Mouse (Mus musculus) ES-Bruce4 (cell line): ENCODE data around the gene Enkd1. TPM values are rescaled to one million over a fixed set of nuclear protein-coding genes. Genes with fewer than 3 reads are reported as not detected.

ENCODE experiments used
- H3K27ac ChIP-seq: 2 replicates; pipeline ENCODE4 v1.5.1; 2012; ENCODE audit warnings: low read length, inconsistent platforms; ENCODE audit not compliant: insufficient read depth
- H3K27me3 ChIP-seq: 2 replicates; pipeline ENCODE4 v1.6.1; 2012; ENCODE audit warnings: mild to moderate bottlenecking, low read length, inconsistent platforms; ENCODE audit not compliant: control insufficient read depth, poor library complexity, insufficient read depth, severe bottlenecking
- H3K36me3 ChIP-seq: 2 replicates; pipeline ENCODE4 v1.6.1; 2012; ENCODE audit warnings: inconsistent platforms, mild to moderate bottlenecking, low read length, moderate library complexity; ENCODE audit not compliant: control insufficient read depth, poor library complexity, insufficient read depth, severe bottlenecking
- H3K4me1 ChIP-seq: one replicate; pipeline ENCODE4 v1.8.1; 2011; ENCODE audit warnings: low read length; ENCODE audit not compliant: control insufficient read depth, insufficient read depth
- H3K4me3 ChIP-seq: 2 replicates; pipeline ENCODE4 v1.5.1; 2011; ENCODE audit warnings: low read depth, mild to moderate bottlenecking, low read length
- H3K9ac ChIP-seq: 2 replicates; pipeline ENCODE4 v1.6.1; 2012; ENCODE audit warnings: low read depth, mild to moderate bottlenecking, inconsistent platforms; ENCODE audit not compliant: poor library complexity, severe bottlenecking
- H3K9me3 ChIP-seq: replicated peaks from 2 replicates; pipeline ENCODE4 v1.6.1; 2012; ENCODE audit warnings: mild to moderate bottlenecking, low read length, inconsistent platforms; ENCODE audit not compliant: control insufficient read depth, poor library complexity, insufficient read depth, severe bottlenecking
- CTCF ChIP-seq: IDR thresholded peaks from one replicate; pipeline ENCODE4 v1.8.1; 2011; ENCODE audit warnings: low read depth, low read length
- EP300 ChIP-seq: IDR thresholded peaks from 2 replicates; pipeline ENCODE4 v1.6.1; 2011; ENCODE audit warnings: low read depth, low read length; ENCODE audit not compliant: insufficient read depth
- POLR2A ChIP-seq: IDR thresholded peaks from one replicate; pipeline ENCODE4 v1.8.1; 2011; ENCODE audit warnings: low read length; ENCODE audit not compliant: insufficient read depth
- polyA plus RNA-seq: library from polyadenylated mRNA; stranded (reverse); fragments of >200 nt; gene quantifications from 2 replicates; pipeline ENCODE4 v1.2.4, GENCODE M21; 2011; ENCODE audit warnings: low read depth; ENCODE audit not compliant: missing spikeins, insufficient read depth, insufficient read length

Enkd1 gene
- polyA plus RNA-seq, 1 experiment = 18.6 TPM

GRCm38 (mm10) chr8:105704955-105705354 lies 3.1 kb downstream of the Enkd1 start:
- TF ChIP-seq POLR2A = no peak
- no peak for TF ChIP-seq EP300
- TF ChIP-seq CTCF = no peak
- H3K4me3 ChIP-seq = no peak overlapping the region
- H3K27me3 ChIP-seq = no peaks in the 10 kb centered on the region
- H3K9ac ChIP-seq = no peak overlapping the region
- H3K27ac ChIP-seq = no peak overlapping the region
- H3K9me3 ChIP-seq = no peaks in the 10 kb centered on the region
- H3K4me1 ChIP-seq = no peaks in the 10 kb centered on the region
- peaks cover 11% of the 10 kb centered on the region for H3K36me3 ChIP-seq

DNA sequence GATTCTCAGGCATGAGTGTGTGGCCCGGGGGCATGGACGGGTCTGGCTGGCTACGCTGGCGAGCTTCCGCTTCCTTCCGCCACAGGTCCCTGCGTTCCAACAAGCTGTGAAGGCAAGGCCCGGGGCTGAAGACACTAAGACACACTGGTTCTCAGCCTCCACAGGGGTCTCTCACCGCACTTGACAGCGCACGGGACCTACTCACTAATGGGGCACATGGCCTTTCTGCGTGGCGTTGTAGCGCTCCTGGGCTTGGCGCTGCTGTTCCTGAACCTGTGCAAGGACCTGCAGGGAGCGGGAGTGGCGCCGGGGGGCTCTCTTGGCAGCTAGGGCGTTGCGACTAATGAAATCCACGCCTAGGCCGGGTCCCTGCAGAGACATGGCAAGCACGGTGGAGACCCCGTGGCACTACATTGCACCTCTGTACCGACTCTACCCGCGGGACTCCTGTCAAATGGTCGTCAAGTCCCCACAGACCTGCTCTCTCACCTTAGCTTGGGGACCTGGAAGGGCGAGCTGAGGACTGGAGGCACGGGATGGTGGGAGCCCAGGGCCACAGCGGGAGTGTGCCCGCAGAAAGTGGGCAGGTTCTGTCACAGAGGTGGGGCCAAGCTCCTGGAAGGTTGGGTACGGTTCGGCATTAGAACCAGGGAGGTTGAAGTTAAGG lies 3.7 kb downstream of the Enkd1 start:
- TF ChIP-seq POLR2A = no peak
- TF ChIP-seq EP300 = no peak
- no peak for TF ChIP-seq CTCF
- no peak overlapping the region for H3K4me3 ChIP-seq
- no peak overlapping the region for H3K27ac ChIP-seq
- peaks cover 11% of the 10 kb centered on the region for H3K36me3 ChIP-seq
- H3K9ac ChIP-seq = no peak overlapping the region
- H3K4me1 ChIP-seq = no peaks in the 10 kb centered on the region
- H3K27me3 ChIP-seq = no peaks in the 10 kb centered on the region
- H3K9me3 ChIP-seq = no peaks in the 10 kb centered on the region

DNA sequence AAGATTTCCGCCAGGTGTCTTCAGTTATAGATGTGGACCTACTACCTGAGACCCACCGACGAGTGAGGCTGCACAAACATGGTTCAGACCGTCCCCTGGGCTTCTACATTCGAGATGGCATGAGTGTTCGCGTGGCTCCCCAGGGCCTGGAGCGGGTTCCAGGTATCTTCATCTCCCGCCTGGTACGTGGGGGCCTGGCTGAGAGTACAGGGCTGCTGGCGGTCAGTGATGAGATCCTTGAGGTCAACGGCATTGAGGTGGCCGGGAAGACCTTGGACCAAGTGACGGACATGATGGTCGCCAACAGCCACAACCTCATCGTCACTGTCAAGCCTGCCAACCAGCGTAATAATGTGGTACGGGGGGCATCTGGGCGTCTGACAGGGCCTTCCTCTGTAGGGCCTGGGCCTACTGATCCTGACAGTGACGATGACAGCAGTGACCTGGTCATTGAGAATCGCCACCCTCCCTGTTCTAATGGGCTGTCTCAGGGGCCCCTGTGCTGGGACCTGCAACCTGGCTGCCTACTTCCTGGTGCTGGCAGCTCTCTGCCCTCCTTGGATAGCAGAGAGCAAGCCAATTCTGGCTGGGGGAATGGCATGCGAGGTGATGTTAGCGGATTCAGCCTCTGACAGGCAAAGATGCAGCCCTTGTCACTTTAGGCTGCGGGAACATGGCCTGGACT lies 5.1 kb downstream of the Enkd1 start:
- H3K36me3 ChIP-seq = peaks cover 17% of the 10 kb centered on the region
- H3K9me3 ChIP-seq = no peaks in the 10 kb centered on the region
- no peak overlapping the region for H3K9ac ChIP-seq
- no peak for TF ChIP-seq EP300
- no peak for TF ChIP-seq CTCF
- TF ChIP-seq POLR2A = no peak
- H3K27me3 ChIP-seq = no peaks in the 10 kb centered on the region
- H3K4me3 ChIP-seq = no peak overlapping the region
- no peak overlapping the region for H3K27ac ChIP-seq
- no peaks in the 10 kb centered on the region for H3K4me1 ChIP-seq

DNA sequence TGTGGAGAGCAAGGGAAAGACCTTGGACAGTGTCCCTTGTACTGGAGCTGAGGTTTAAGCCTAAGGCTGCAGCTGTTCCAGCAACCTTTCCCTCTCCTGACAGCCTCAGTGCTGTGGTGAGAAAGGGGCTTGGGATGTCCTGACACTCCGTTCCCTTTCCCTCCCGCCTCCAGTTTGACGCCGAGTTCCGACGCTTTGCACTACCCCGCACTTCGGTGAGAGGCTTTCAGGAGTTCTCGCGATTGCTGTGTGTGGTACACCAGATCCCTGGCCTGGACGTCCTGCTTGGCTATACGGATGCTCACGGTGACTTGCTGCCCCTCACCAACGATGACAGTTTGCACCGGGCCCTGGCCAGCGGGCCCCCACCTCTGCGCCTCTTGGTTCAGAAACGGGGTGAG lies 6.0 kb downstream of the Enkd1 start:
- Histone ChIP-seq H3K27me3 (no peaks in the 10 kb centered on the region), H3K4me3 (peak overlapping the region; percentile 65), H3K9me3 (no peaks in the 10 kb centered on the region), H3K9ac (peak overlapping the region; percentile 64), H3K4me1 (no peaks in the 10 kb centered on the region), H3K36me3 (peaks cover 17% of the 10 kb centered on the region), H3K27ac (no peak overlapping the region)
- no peak for TF ChIP-seq POLR2A
- TF ChIP-seq EP300 = no peak
- TF ChIP-seq CTCF = no peak

DNA sequence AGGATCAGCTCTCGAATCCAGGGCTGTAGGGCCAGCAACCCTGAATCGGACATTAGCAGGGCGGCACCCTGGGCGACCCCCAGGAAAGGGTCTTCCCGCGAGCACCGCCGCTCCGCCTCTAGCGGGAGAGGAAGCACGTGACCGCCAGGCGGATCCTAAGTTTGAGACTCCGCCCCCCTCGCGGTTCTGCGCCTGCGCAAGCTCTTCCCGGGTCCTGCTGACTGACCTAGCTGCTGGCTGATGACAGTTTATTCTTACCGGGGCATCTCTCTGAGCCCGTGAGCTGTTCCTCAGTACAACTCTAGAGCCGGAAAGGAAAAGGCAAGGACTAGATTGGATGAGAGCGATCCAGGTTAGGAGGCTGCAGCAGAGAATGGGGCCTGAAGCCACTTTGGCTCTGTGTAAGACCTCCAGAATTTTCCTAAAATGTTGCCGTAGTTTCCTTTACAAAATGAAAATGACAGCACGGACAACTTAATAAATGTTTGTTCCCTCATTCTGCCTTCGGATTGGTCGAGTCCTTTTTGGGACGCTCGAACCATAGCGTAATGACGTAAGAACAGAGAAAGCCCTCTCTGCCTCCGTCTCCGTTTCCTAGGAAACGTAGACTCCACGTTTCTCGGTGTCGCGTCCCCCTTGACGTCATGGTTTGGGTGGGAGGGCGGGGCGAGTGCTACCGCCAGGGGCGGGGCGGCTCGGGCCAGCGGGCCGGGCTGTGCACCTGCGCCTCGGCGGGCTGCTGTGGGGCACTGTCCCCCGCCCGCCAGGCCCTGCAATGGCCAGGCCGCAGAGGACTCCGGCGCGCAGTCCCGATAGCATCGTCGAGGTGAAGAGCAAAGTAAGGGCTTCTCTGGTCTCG lies 6.8 kb downstream of the Enkd1 start, which contains the start of the genes Acd and Pard6a:
TSS of gene Acd (minus strand) at position 137 of the 859 bp plus-strand sequence.
TSS of gene Pard6a (plus strand) at position 183 of the 859 bp plus-strand sequence.
- Histone ChIP-seq H3K27ac (peak within 1 kb of the TSS; percentile 82), H3K9me3 (no peaks in the 10 kb centered on the region), H3K9ac (peak within 1 kb of the TSS; percentile 64), H3K36me3 (peaks cover 17% of the 10 kb centered on the region), H3K4me1 (no peaks in the 10 kb centered on the region), H3K4me3 (peak within 1 kb of the TSS; percentile 76), H3K27me3 (no peaks in the 10 kb centered on the region)
- no peak for TF ChIP-seq CTCF
- TF ChIP-seq POLR2A = no peak
- no peak for TF ChIP-seq EP300
